Mouse (Mus musculus) T-helper 2 cell (primary cell): ENCODE measurements around the gene Pank1.

ENCODE experiments used
- in situ Hi-C: fragments of 300-600 bp; cut with MboI, MseI; formaldehyde crosslinking; loops from one replicate; pipeline ENCODE4 v1.15.1; 2025; ENCODE audit warnings: high pct_unique_total_duplicates

Gene Pank1

GRCm38 (mm10) chr19:34878603-34879541, at the start of gene Pank1:
TSS of gene Pank1 (minus strand) at chr19:34879455.
- in situ Hi-C loops, result no loop called here

GRCm38 (mm10) chr19:34922603-34922963, 43.3 kb upstream of the Pank1 start:
- in situ Hi-C loops, result no loop called here

- in situ Hi-C loops, result no loop called here
Measured at GRCm38 (mm10) chr19:34921652-34922602, 42.7 kb upstream of the Pank1 start, which contains the start of gene Kif20b. TSS of gene Kif20b (plus strand) at chr19:34922361.

GRCm38 (mm10) chr19:34921253-34921651, 42.0 kb upstream of the Pank1 start:
- in situ Hi-C loops, result no loop called here

- in situ Hi-C loops, result no loop called here
Measured at GRCm38 (mm10) chr19:34920531-34920930, 41.3 kb upstream of the Pank1 start.

- in situ Hi-C loops, result no loop called here
Measured at GRCm38 (mm10) chr19:34920066-34920465, 40.8 kb upstream of the Pank1 start.

GRCm38 (mm10) chr19:34912366-34912765, 33.1 kb upstream of the Pank1 start:
- in situ Hi-C loops, result no loop called here

- in situ Hi-C loops, result no loop called here
Measured at GRCm38 (mm10) chr19:34906772-34907171, 27.5 kb upstream of the Pank1 start.

- in situ Hi-C loops, result no loop called here
Measured at GRCm38 (mm10) chr19:34905424-34905823, 26.2 kb upstream of the Pank1 start.

- in situ Hi-C loops, result no loop called here
Measured at GRCm38 (mm10) chr19:34904032-34904431, 24.8 kb upstream of the Pank1 start.

- in situ Hi-C loops, result no loop called here
Measured at GRCm38 (mm10) chr19:34901735-34902134, 22.5 kb upstream of the Pank1 start.

GRCm38 (mm10) chr19:34901266-34901665, 22.0 kb upstream of the Pank1 start:
- in situ Hi-C loops, result no loop called here

GRCm38 (mm10) chr19:34898941-34899340, 19.7 kb upstream of the Pank1 start:
- in situ Hi-C loops, result no loop called here

GRCm38 (mm10) chr19:34897082-34897965, 18.1 kb upstream of the Pank1 start:
- in situ Hi-C loops, result no loop called here

- in situ Hi-C loops, result no loop called here
Measured at GRCm38 (mm10) chr19:34895082-34895481, 15.8 kb upstream of the Pank1 start.

- in situ Hi-C loops, result no loop called here
Measured at GRCm38 (mm10) chr19:34891590-34891989, 12.3 kb upstream of the Pank1 start.

- in situ Hi-C loops, result no loop called here
Measured at GRCm38 (mm10) chr19:34890981-34891380, 11.7 kb upstream of the Pank1 start.

- in situ Hi-C loops, result no loop called here
Measured at GRCm38 (mm10) chr19:34886324-34886723, 7.1 kb upstream of the Pank1 start.

- in situ Hi-C loops, result no loop called here
Measured at GRCm38 (mm10) chr19:34883526-34884224, 4.4 kb upstream of the Pank1 start.

- in situ Hi-C loops, result no loop called here
Measured at GRCm38 (mm10) chr19:34882443-34882842, 3.2 kb upstream of the Pank1 start.

- in situ Hi-C loops, result no loop called here
Measured at GRCm38 (mm10) chr19:34881160-34881559, 1.9 kb upstream of the Pank1 start.
